Mouse (Mus musculus) embryonic facial prominence, embryonic 14.5 days (tissue): ENCODE measurements at regions not wholly inside any gene's neighbourhood (a gene's known extent, or its start where the extent isn't known, plus 50 kb on each side); places are given as distances from the start of the nearest gene placed in this dataset.
A peak's percentile ranks its signal among the peaks of the same experiment; 100 is the strongest.

ENCODE experiments used
- ATAC-seq: fragments of 200-750 bp; cut with Nextera tagmentation; 2 replicates; pipeline ENCODE4 v1.8.0; 2017; ENCODE audit warnings: low read depth, moderate number of reproducible peaks, moderate TSS enrichment
- DNase-seq: peaks from one replicate; pipeline ENCODE4 v3.0.0-alpha.2; 2015; ENCODE audit warnings: low spot score
- H3K27ac ChIP-seq: fragments of 300-500 bp; sonication (generic); replicated peaks from 2 replicates; pipeline ENCODE4 v1.5.1; 2014; ENCODE audit warnings: low read depth, mild to moderate bottlenecking, low read length, moderate library complexity
- H3K27me3 ChIP-seq: fragments of 300-500 bp; sonication (generic); replicated peaks from 2 replicates; pipeline ENCODE4 v1.6.1; 2014; ENCODE audit warnings: low read length; ENCODE audit not compliant: control insufficient read depth, insufficient read depth
- H3K36me3 ChIP-seq: fragments of 300-500 bp; sonication (generic); 2 replicates; pipeline ENCODE4 v1.6.1; 2014; ENCODE audit warnings: low read length, mixed read lengths; ENCODE audit not compliant: control insufficient read depth, insufficient read depth
- H3K4me1 ChIP-seq: fragments of 300-500 bp; sonication (generic); 2 replicates; pipeline ENCODE4 v1.6.1; 2014; ENCODE audit warnings: antibody characterized with exemption, low read length; ENCODE audit not compliant: control insufficient read depth, insufficient read depth
- H3K4me2 ChIP-seq: fragments of 300-500 bp; sonication (generic); 2 replicates; pipeline ENCODE4 v1.6.1; 2014; ENCODE audit warnings: low read depth, mild to moderate bottlenecking, low read length, moderate library complexity, mixed read lengths
- H3K4me3 ChIP-seq: fragments of 300-500 bp; sonication (generic); 2 replicates; pipeline ENCODE4 v1.5.1; 2014; ENCODE audit warnings: low read depth, mild to moderate bottlenecking, low read length
- H3K9ac ChIP-seq: fragments of 300-500 bp; sonication (generic); 2 replicates; pipeline ENCODE4 v1.6.1; 2014; ENCODE audit warnings: low read depth, mild to moderate bottlenecking, low read length, moderate library complexity, mixed read lengths
- H3K9me3 ChIP-seq: fragments of 300-500 bp; sonication (generic); 2 replicates; pipeline ENCODE4 v1.6.1; 2016; ENCODE audit warnings: low read length; ENCODE audit not compliant: control insufficient read depth
- WGBS: fragments of 180-500 bp; shearing (Covaris S2); extraction: QIAGEN DNeasy Blood & Tissue Kit; methylation state at CpG from one replicate; pipeline ENCODE4 v1.1.7; 2014; 5-methylcytosine and 5-hydroxymethylcytosine counted together

- H3K9me3 ChIP-seq: no peaks in the 10 kb centered on the region
- no peak overlapping the region for H3K4me3 ChIP-seq
- no peaks in the 10 kb centered on the region for H3K4me1 ChIP-seq
- DNase-seq (peak; percentile 39), ATAC-seq (no peak)
- H3K4me2 ChIP-seq: no peak overlapping the region
- H3K36me3 ChIP-seq: no peaks in the 10 kb centered on the region
- H3K9ac ChIP-seq: no peak overlapping the region
- no peak overlapping the region for H3K27ac ChIP-seq
- WGBS: 29% methylated on average over 3 of the region's 3 CpGs
- no peaks in the 10 kb centered on the region for H3K27me3 ChIP-seq
Observed at GRCm38 (mm10) chr8:4411126-4411525, 81.7 kb upstream of the Cers4 start.

GRCm38 (mm10) chr8:4411836-4412235 is 81.0 kb upstream of the Cers4 start:
- no peak overlapping the region for H3K27ac ChIP-seq

GRCm38 (mm10) chr8:4413206-4413605 is 79.6 kb upstream of the Cers4 start:
- H3K9ac ChIP-seq: no peak overlapping the region
- no peaks in the 10 kb centered on the region for H3K36me3 ChIP-seq
- ATAC-seq (peak; percentile 16; the same call in 1 of the 2 replicates), DNase-seq (peak; percentile 66)
- H3K27me3 ChIP-seq: no peaks in the 10 kb centered on the region
- WGBS: 58% methylated on average over 6 of the region's 6 CpGs
- H3K9me3 ChIP-seq: no peaks in the 10 kb centered on the region
- no peak overlapping the region for H3K4me2 ChIP-seq
- H3K4me3 ChIP-seq: no peak overlapping the region
- H3K4me1 ChIP-seq: no peaks in the 10 kb centered on the region
- no peak overlapping the region for H3K27ac ChIP-seq

More at GRCm38 (mm10) chr8:4411836-4412235, 81.0 kb upstream of the Cers4 start:
- Histone ChIP-seq H3K4me2 (no peak overlapping the region), H3K27me3 (no peaks in the 10 kb centered on the region), H3K9me3 (no peaks in the 10 kb centered on the region), H3K4me1 (no peaks in the 10 kb centered on the region), H3K9ac (no peak overlapping the region), H3K36me3 (no peaks in the 10 kb centered on the region), H3K4me3 (no peak overlapping the region)
- 74% methylated on average over 2 of the region's 2 CpGs for WGBS
- DNase-seq (no peak), ATAC-seq (no peak)

DNA sequence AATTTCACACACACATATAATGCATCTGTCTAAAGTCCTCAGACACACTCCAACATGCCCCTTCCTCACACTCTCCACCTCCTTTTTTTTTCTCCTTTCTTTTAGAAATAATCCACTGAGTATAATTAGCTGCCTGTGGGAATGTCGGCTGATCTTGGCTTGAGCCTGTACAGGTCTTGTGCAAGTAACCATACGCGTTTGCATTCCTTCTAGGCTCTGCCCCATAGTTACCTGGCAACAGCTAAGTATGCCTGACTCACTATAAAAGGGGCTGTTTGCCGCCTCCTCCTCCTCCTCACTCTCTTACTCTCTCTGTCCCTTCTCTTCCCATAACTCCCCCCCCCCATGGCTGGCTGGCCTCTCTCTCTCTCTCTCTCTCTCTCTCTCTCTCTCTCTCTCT is 79.1 kb upstream of the Cers4 start:
- Histone ChIP-seq H3K4me3 (no peak overlapping the region), H3K4me1 (no peaks in the 10 kb centered on the region), H3K9ac (no peak overlapping the region), H3K27ac (no peak overlapping the region), H3K36me3 (no peaks in the 10 kb centered on the region), H3K4me2 (no peak overlapping the region), H3K9me3 (no peaks in the 10 kb centered on the region), H3K27me3 (no peaks in the 10 kb centered on the region)
- DNase-seq (peak; percentile 72), ATAC-seq (peak; percentile 90)
- WGBS: 32% methylated on average over 4 of the region's 4 CpGs

- H3K9ac ChIP-seq: no peak overlapping the region
- no peaks in the 10 kb centered on the region for H3K4me1 ChIP-seq
- 75% methylated on average over 3 of the region's 3 CpGs for WGBS
- no peak overlapping the region for H3K4me3 ChIP-seq
- H3K36me3 ChIP-seq: no peaks in the 10 kb centered on the region
- no peak for DNase-seq
- no peak overlapping the region for H3K27ac ChIP-seq
- no peaks in the 10 kb centered on the region for H3K9me3 ChIP-seq
- H3K4me2 ChIP-seq: no peak overlapping the region
- H3K27me3 ChIP-seq: no peaks in the 10 kb centered on the region
- ATAC-seq: no peak
Observed at GRCm38 (mm10) chr8:4417141-4417540, 75.7 kb upstream of the Cers4 start.

- no peaks in the 10 kb centered on the region for H3K9me3 ChIP-seq
- H3K4me3 ChIP-seq: no peak overlapping the region
- no peak overlapping the region for H3K9ac ChIP-seq
- no peaks in the 10 kb centered on the region for H3K27me3 ChIP-seq
- 77% methylated on average over 2 of the region's 2 CpGs for WGBS
- ATAC-seq (no peak), DNase-seq (peak; percentile 14)
- no peak overlapping the region for H3K27ac ChIP-seq
- no peaks in the 10 kb centered on the region for H3K4me1 ChIP-seq
- H3K4me2 ChIP-seq: no peak overlapping the region
- no peaks in the 10 kb centered on the region for H3K36me3 ChIP-seq
Observed at GRCm38 (mm10) chr8:4433161-4433560, 59.7 kb upstream of the Cers4 start.

DNA sequence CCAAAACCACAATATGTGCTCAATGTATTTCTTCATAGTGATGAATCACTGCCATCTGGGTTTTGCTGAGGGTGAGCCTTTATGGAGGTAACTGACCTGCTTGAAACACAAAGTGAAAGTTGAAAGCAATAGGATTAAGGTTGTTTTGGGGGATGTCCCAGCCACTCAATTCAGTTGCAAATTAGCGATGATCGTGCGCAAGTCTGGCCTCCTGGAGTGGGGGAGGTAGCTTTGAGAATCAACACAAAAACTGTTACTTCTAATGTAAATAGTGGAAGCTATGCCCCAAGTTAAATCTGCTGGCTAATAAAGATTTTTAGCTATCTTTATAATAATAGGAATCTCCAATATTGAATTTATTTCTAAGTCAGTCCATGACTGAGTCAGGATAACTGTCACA is 56.3 kb upstream of the Cers4 start:
- Histone ChIP-seq H3K27me3 (no peaks in the 10 kb centered on the region), H3K4me1 (no peaks in the 10 kb centered on the region), H3K27ac (no peak overlapping the region), H3K36me3 (no peaks in the 10 kb centered on the region), H3K4me3 (no peak overlapping the region), H3K9ac (no peak overlapping the region), H3K4me2 (no peak overlapping the region), H3K9me3 (no peaks in the 10 kb centered on the region)
- DNase-seq: no peak
- WGBS: 69% methylated on average over 3 of the region's 3 CpGs
- no peak for ATAC-seq
